17 mouse cellular contexts compared by ENCODE assay signal in the genomic region with DNA sequence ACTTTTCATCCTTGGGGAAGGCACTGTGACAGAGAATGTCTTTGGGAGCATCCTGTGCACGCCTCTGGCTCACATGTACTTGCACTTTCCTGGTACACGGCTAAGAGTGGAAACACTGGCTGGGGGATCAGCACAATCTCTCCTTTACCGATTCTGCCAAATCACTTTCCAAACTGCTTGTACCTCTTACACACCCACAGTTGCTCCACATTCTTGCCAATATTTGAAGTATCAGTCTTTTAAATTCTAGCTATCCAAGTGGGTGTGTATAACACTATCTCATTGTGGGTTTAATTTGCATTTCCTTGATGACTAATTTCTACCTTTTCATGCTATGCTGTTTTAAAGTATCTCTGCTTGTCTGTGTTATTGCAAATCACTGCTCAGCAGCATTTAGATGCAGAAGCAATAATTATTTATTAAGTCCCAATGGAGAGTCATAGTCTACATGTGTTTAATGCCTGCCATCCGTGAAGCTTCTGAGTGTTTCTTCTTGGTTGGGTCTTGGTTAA.
DNase-seq lines count a peak whose midpoint lies in the region; ATAC-seq lines count a peak whose summit lies in the region.
"Had no signal": no experiment of that assay in that cellular context is flagged by ENCODE, and none has a peak within 500 bp of the region (broad histone marks: within the 10 kb centered on the region; RNA-seq: fewer than 3 reads in every experiment).

No protein-coding gene starts in this region.

- ATAC-seq in frontal cortex, adult (ENCODE audit: low TSS enrichment): peak; percentile 66; the same call in 1 of the 2 replicates
- ATAC-seq: forebrain, embryonic 13.5 days; forebrain, postnatal 0 days had no signal

- no peak for DNase-seq in frontal cortex, postnatal 25 days (ENCODE audit: low spot score in 2 of 2)
- peak; percentile 14 for DNase-seq in testis, postnatal 10 days (ENCODE audit: low spot score)
- no peak for DNase-seq in testis, postnatal 14 days (ENCODE audit: low spot score)
- DNase-seq in brain, adult 2 months (ENCODE audit: low read depth, low spot score): peak; percentile 51
- DNase-seq in kidney, adult 11 months: no peak
- DNase-seq in T-cell, adult 2 months (ENCODE audit: low spot score): no peak
- no peak for DNase-seq in cerebellum, adult 9-10 months
- DNase-seq: adrenal gland, adult 2 months; adrenal gland, postnatal 25 days; B cell, adult 2 months; cerebellum, adult 2 months; cerebellum, postnatal 25 days; forebrain, postnatal 0 days; gastrocnemius, postnatal 36 days; heart, postnatal 36 days had no signal

Comparison
In these comparisons a context has a peak if more than half of its experiments do, and no peak if none do; other contexts are left out.
1. DNase-seq: peak in testis, postnatal 10 days (single experiment) and brain, adult 2 months (single experiment); none in frontal cortex, postnatal 25 days (0 of 2), testis, postnatal 14 days (single experiment), kidney, adult 11 months (single experiment), T-cell, adult 2 months (single experiment) and cerebellum, adult 9-10 months (single experiment).